Mouse (Mus musculus) forebrain, embryonic 15.5 days (tissue): ENCODE results near the gene Cdk13. TPM values are rescaled to one million over a fixed set of nuclear protein-coding genes. Genes with fewer than 3 reads are reported as not detected.

Source experiments
- ATAC-seq: fragments of 200-750 bp; cut with Nextera tagmentation; replicated peaks from 2 replicates; pipeline ENCODE4 v1.8.0; 2017; ENCODE audit warnings: mild to moderate bottlenecking, moderate TSS enrichment, moderate library complexity
- H3K27ac ChIP-seq: fragments of 300-500 bp; sonication (generic); replicated peaks from 2 replicates; pipeline ENCODE4 v1.5.1; 2015; ENCODE audit warnings: mild to moderate bottlenecking, inconsistent platforms
- H3K27me3 ChIP-seq: fragments of 300-500 bp; sonication (generic); 2 replicates; pipeline ENCODE4 v1.6.1; 2015; ENCODE audit warnings: inconsistent platforms
- H3K36me3 ChIP-seq: fragments of 300-500 bp; sonication (generic); 2 replicates; pipeline ENCODE4 v1.6.1; 2015; ENCODE audit warnings: mild to moderate bottlenecking, inconsistent platforms
- H3K4me1 ChIP-seq: fragments of 300-500 bp; sonication (generic); 2 replicates; pipeline ENCODE4 v1.6.1; 2015; ENCODE audit warnings: inconsistent platforms
- H3K4me2 ChIP-seq: fragments of 300-500 bp; sonication (generic); replicated peaks from 2 replicates; pipeline ENCODE4 v1.6.1; 2015; ENCODE audit warnings: mild to moderate bottlenecking, inconsistent platforms
- H3K4me3 ChIP-seq: fragments of 300-500 bp; sonication (generic); 2 replicates; pipeline ENCODE4 v1.5.1; 2015; ENCODE audit warnings: mild to moderate bottlenecking, inconsistent platforms
- H3K9ac ChIP-seq: fragments of 300-500 bp; sonication (generic); replicated peaks from 2 replicates; pipeline ENCODE4 v1.6.1; 2015; ENCODE audit warnings: mild to moderate bottlenecking, inconsistent platforms
- H3K9me3 ChIP-seq: fragments of 300-500 bp; sonication (generic); 2 replicates; pipeline ENCODE4 v1.6.1; 2016; ENCODE audit warnings: inconsistent platforms
- WGBS: fragments of 180-500 bp; shearing (Covaris S2); methylation state at CpG from one replicate; pipeline ENCODE4 v1.1.7; 2015; ENCODE audit warnings: mixed read lengths; 5-methylcytosine and 5-hydroxymethylcytosine counted together
- polyA plus RNA-seq: library from polyadenylated mRNA; unstranded; fragments of >200 nt; fragmentation: Nextera tagmentation; extraction: Ambion mirVana; gene quantifications from 2 replicates; pipeline ENCODE4 v1.2.1, GENCODE M21; 2015

The Cdk13 gene
- polyA plus RNA-seq, 1 experiment from 2014 or later = 19.6 TPM

- no peaks in the 10 kb centered on the region for H3K4me1 ChIP-seq
- no peak overlapping the region for H3K9ac ChIP-seq
- ATAC-seq = no peak
- WGBS = 94% methylated on average over 3 of the region's 3 CpGs
- peaks cover 9% of the 10 kb centered on the region; the same call in 1 of the 2 replicates for H3K36me3 ChIP-seq
- H3K4me3 ChIP-seq = no peak overlapping the region
- no peaks in the 10 kb centered on the region for H3K27me3 ChIP-seq
- H3K4me2 ChIP-seq = no peak overlapping the region
- H3K9me3 ChIP-seq = no peaks in the 10 kb centered on the region
- H3K27ac ChIP-seq = no peak overlapping the region
Measured at GRCm38 (mm10) chr13:17728798-17729197, 76.1 kb downstream of the Cdk13 start.

GRCm38 (mm10) chr13:17727922-17728321 is 77.0 kb downstream of the Cdk13 start:
- no peaks in the 10 kb centered on the region for H3K4me1 ChIP-seq
- no peak overlapping the region for H3K4me3 ChIP-seq
- ATAC-seq = no peak
- H3K27ac ChIP-seq = no peak overlapping the region
- no peak overlapping the region for H3K4me2 ChIP-seq
- H3K9me3 ChIP-seq = no peaks in the 10 kb centered on the region
- no peaks in the 10 kb centered on the region for H3K27me3 ChIP-seq
- 97% methylated on average over 4 of the region's 4 CpGs for WGBS
- peaks cover 9% of the 10 kb centered on the region; the same call in 1 of the 2 replicates for H3K36me3 ChIP-seq
- H3K9ac ChIP-seq = no peak overlapping the region

GRCm38 (mm10) chr13:17717357-17717756 is 87.5 kb downstream of the Cdk13 start:
- ATAC-seq = no peak
- 77% methylated on average over 1 of the region's 1 CpGs for WGBS

GRCm38 (mm10) chr13:17708784-17709311 is 96.0 kb downstream of the Cdk13 start:
- Histone ChIP-seq H3K4me2 (no peak overlapping the region), H3K36me3 (no peaks in the 10 kb centered on the region), H3K27ac (no peak overlapping the region), H3K27me3 (no peaks in the 10 kb centered on the region), H3K4me1 (no peaks in the 10 kb centered on the region), H3K4me3 (no peak overlapping the region), H3K9ac (no peak overlapping the region), H3K9me3 (no peaks in the 10 kb centered on the region)
- 75% methylated on average over 5 of the region's 5 CpGs for whole genome bisulfite sequencing
- ATAC-seq = no peak

More at GRCm38 (mm10) chr13:17717357-17717756, 87.5 kb downstream of the Cdk13 start:
- H3K27me3 ChIP-seq = no peaks in the 10 kb centered on the region
- peaks cover 31% of the 10 kb centered on the region for H3K36me3 ChIP-seq
- H3K27ac ChIP-seq = no peak overlapping the region
- H3K9ac ChIP-seq = no peak overlapping the region
- H3K4me3 ChIP-seq = no peak overlapping the region
- no peaks in the 10 kb centered on the region for H3K4me1 ChIP-seq
- no peaks in the 10 kb centered on the region for H3K9me3 ChIP-seq
- no peak overlapping the region for H3K4me2 ChIP-seq

- no peaks in the 10 kb centered on the region for H3K27me3 ChIP-seq
- H3K9me3 ChIP-seq = no peaks in the 10 kb centered on the region
- H3K4me1 ChIP-seq = no peaks in the 10 kb centered on the region
- H3K36me3 ChIP-seq = no peaks in the 10 kb centered on the region
- WGBS = 76% methylated on average over 6 of the region's 6 CpGs
- no peak overlapping the region for H3K4me3 ChIP-seq
- no peak overlapping the region for H3K27ac ChIP-seq
- ATAC-seq = no peak
- H3K9ac ChIP-seq = no peak overlapping the region
- no peak overlapping the region for H3K4me2 ChIP-seq
Measured at GRCm38 (mm10) chr13:17705188-17705826, 99.6 kb downstream of the Cdk13 start.

GRCm38 (mm10) chr13:17702311-17702710 is 102.6 kb downstream of the Cdk13 start:
- H3K27ac ChIP-seq = no peak overlapping the region
- no peak for ATAC-seq
- H3K4me2 ChIP-seq = no peak overlapping the region
- no peak overlapping the region for H3K9ac ChIP-seq
- no peak overlapping the region for H3K4me3 ChIP-seq
- H3K9me3 ChIP-seq = no peaks in the 10 kb centered on the region
- no peaks in the 10 kb centered on the region; the same call in 1 of the 2 replicates for H3K4me1 ChIP-seq
- H3K36me3 ChIP-seq = no peaks in the 10 kb centered on the region
- H3K27me3 ChIP-seq = no peaks in the 10 kb centered on the region

GRCm38 (mm10) chr13:17701322-17701721 is 103.6 kb downstream of the Cdk13 start:
- peaks cover 6% of the 10 kb centered on the region for H3K4me1 ChIP-seq
- H3K9ac ChIP-seq = no peak overlapping the region
- no peak overlapping the region for H3K4me3 ChIP-seq
- H3K27ac ChIP-seq = no peak overlapping the region
- no peak for ATAC-seq
- H3K27me3 ChIP-seq = no peaks in the 10 kb centered on the region
- no peak overlapping the region for H3K4me2 ChIP-seq
- no peaks in the 10 kb centered on the region for H3K9me3 ChIP-seq
- no peaks in the 10 kb centered on the region for H3K36me3 ChIP-seq

- ATAC-seq = no peak
Measured at GRCm38 (mm10) chr13:17700090-17700715, 104.7 kb downstream of the Cdk13 start.

GRCm38 (mm10) chr13:17695898-17696580 is 108.9 kb downstream of the Cdk13 start:
- Histone ChIP-seq H3K9ac (peak overlapping the region; percentile 81), H3K27ac (peak overlapping the region; percentile 95), H3K4me2 (peak overlapping the region; percentile 73), H3K36me3 (no peaks in the 10 kb centered on the region), H3K9me3 (no peaks in the 10 kb centered on the region), H3K4me1 (peaks cover 13% of the 10 kb centered on the region), H3K4me3 (peak overlapping the region; percentile 83), H3K27me3 (no peaks in the 10 kb centered on the region)
- 18% methylated on average over 7 of the region's 7 CpGs for WGBS
- no peak for ATAC-seq

More at GRCm38 (mm10) chr13:17700090-17700715, 104.7 kb downstream of the Cdk13 start:
- Histone ChIP-seq H3K36me3 (no peaks in the 10 kb centered on the region), H3K4me3 (no peak overlapping the region), H3K27me3 (no peaks in the 10 kb centered on the region), H3K4me1 (peaks cover 11% of the 10 kb centered on the region), H3K9me3 (no peaks in the 10 kb centered on the region), H3K4me2 (no peak overlapping the region), H3K9ac (no peak overlapping the region), H3K27ac (no peak overlapping the region)
- WGBS = 79% methylated on average over 3 of the region's 3 CpGs

- H3K27ac ChIP-seq = peak within 1 kb of the TSS; percentile 95
- ATAC-seq = peak; percentile 100
- peak within 1 kb of the TSS; percentile 83 for H3K4me3 ChIP-seq
- no peaks in the 10 kb centered on the region for H3K9me3 ChIP-seq
- H3K36me3 ChIP-seq = no peaks in the 10 kb centered on the region
- H3K9ac ChIP-seq = peak within 1 kb of the TSS; percentile 81
- WGBS = under 1% methylated on average over 66 of the region's 66 CpGs
- H3K4me1 ChIP-seq = peaks cover 13% of the 10 kb centered on the region
- H3K27me3 ChIP-seq = no peaks in the 10 kb centered on the region
- peak within 1 kb of the TSS; percentile 73 for H3K4me2 ChIP-seq
Measured at GRCm38 (mm10) chr13:17694911-17695699, 109.8 kb downstream of the Cdk13 start, which contains the start of the genes Mplkip and Sugct. Gene Mplkip, plus strand, starts transcription at chr13:17695192. Gene Sugct, minus strand, starts transcription at chr13:17695553.

- H3K4me1 ChIP-seq = peaks cover 13% of the 10 kb centered on the region
Measured at GRCm38 (mm10) chr13:17694414-17694813, 110.5 kb downstream of the Cdk13 start.

More at GRCm38 (mm10) chr13:17694414-17694813, 110.5 kb downstream of the Cdk13 start:
- 1% methylated on average over 24 of the region's 25 CpGs for WGBS
- no peaks in the 10 kb centered on the region for H3K9me3 ChIP-seq
- peak overlapping the region; percentile 95 for H3K27ac ChIP-seq
- H3K9ac ChIP-seq = peak overlapping the region; percentile 58
- peak overlapping the region; percentile 72 for H3K4me2 ChIP-seq
- H3K36me3 ChIP-seq = no peaks in the 10 kb centered on the region
- H3K4me3 ChIP-seq = peak overlapping the region; percentile 83
- ATAC-seq = peak; percentile 82
- no peaks in the 10 kb centered on the region for H3K27me3 ChIP-seq
